Mouse (Mus musculus): ENCODE results near the gene Bag5.

GRCm38 (mm10) chr12:111697708-111698107 is 15.3 kb downstream of the Bag5 start:
- TF ChIP-seq POLR2A (IDR thresholded peaks at IDR 0.05; ENCODE audit: extremely low read depth, insufficient read depth, low read length) (no peak), CTCF (IDR thresholded peaks at IDR 0.05; ENCODE audit: extremely low read depth, insufficient read depth, low read length) (no peak)

All from cortical plate, adult 2 months (tissue).